Mouse (Mus musculus) kidney, adult 10 weeks (tissue): ENCODE measurements around the gene Sdf2l1. TPM values are rescaled to one million over a fixed set of nuclear protein-coding genes. Genes with fewer than 3 reads are reported as not detected.

ENCODE experiments used
- polyA plus RNA-seq: library from polyadenylated mRNA; stranded (reverse); fragments of 350-450 nt; fragmentation: Illumina TruSeq; extraction: RNeasy Lipid Tissue Mini Kit (QIAGEN cat#74804); gene quantifications from one replicate; pipeline ENCODE4 v1.2.3, GENCODE M21; 2014; ENCODE audit warnings: low read depth, low replicate concordance

The Sdf2l1 gene
- polyA plus RNA-seq, result 9.1 TPM

DNA sequence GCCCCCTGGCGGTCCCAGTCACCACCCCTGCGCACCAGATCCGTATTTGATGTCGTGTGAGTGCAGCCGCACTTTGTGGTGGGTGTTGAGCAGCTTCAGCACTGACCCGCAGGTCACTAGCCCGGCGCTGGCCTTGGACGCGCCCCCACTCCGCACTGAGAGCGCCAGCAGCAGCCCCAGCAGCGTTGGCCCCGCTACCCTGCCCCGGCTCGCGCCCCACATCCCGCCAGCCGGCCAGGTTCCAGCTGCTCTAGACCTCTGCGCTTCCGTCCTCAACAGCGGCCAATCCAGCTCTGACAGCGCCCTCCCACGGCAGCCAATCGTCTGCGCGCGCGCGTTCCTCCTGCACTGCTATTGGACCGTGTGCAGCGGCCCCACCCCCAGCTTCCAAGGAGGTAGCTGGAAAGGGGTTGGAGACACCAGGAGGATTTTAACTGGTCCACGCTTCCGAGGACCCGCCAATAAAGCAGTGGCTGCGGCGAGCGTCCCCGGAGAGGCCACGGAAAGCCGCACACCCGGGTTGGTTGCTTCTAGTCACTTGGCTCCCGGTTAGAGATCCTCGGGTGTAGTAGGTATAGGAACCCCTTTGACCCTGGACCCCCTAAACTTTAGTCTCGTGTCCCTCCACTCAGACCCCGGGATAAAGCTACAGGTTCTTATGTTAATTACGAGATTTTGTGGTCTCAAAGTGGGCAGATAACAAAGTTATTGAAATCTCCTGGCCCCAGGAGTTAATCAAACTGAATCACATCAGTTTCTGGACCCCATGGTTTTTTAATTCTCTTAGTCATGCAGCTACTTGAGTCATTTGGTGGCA is at the start of gene Sdf2l1:
Gene Sdf2l1 (minus strand): TSS at position 295 of the 817 bp plus-strand sequence.

DNA sequence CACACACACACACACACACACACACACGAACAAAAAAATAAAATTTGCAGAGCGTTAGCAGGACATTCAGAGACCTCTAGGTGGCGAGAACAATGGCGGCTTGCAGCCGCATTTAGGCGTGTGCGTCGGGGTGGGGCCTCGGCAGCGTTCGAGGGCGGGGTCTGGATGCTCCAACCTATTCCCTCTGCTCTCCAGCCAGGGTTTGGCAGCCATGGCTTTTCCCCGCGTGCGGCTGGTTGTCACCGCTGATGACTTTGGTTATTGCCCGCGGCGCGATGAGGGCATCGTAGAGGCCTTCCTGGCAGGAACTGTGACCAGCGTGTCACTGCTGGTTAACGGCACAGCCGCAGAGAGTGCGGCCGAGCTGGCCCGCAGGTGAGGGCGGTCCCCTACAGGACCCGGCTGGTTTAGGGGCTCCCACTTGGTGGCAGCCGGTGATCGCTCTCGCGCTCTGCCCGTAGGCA is 14.6 kb upstream of the Sdf2l1 start, which contains the start of gene Ccdc116:
Gene Ccdc116 (minus strand): TSS at position 458 of the 464 bp plus-strand sequence.

DNA sequence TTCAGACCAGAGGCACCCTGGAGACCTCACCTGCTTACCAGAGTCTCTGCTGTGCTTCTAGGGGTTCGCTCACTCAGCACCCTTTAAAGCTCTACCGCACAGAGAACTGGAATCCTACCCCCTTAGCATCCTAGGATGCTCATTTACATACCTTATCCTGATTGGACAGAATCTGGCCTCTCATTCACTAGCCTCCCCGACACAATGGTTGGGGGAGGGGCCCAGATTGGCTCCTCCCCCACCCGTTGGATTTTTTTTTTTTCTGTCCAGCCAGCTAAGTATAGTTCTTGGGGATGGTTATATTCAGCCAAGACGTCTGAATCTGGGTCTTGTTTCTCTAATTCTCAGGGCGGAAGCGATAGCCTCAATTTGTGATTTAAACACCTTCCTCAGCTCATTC is 12.2 kb upstream of the Sdf2l1 start, which contains the start of gene Ydjc:
Gene Ydjc (plus strand): TSS at position 283 of the 400 bp plus-strand sequence.

DNA sequence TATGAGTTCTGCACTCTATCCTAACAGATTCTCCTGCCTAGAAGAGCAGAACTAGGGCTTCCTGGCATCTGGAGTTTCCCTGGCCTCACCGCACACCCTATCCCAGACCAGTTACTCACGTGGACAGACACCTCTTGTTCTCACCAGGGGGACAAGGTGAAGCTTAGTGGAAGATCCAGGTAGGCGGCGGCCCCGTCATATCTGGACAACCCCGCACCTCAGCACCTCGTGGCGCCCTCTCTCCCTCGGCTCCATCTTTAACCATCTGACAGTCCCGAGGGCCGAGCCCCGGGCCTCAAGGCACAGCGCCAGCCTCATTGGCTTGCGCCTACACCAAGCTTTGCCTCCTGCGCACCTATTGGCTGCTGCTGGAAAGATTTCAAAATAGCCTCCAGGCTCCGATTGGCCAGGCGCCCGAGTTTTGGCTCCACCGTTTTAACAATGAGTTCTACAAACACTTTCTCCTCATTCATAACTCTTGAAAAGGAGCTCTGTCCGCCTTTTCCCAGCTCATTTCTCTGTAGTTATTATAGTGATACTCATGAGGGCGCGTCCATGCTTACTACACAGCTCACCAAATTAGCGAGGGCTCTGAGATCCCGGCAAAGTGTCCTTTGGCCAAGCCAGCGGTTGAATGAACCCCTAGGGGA is 7.2 kb downstream of the Sdf2l1 start, which contains the start of gene 2610318N02Rik:
Gene 2610318N02Rik (minus strand): TSS at position 297 of the 650 bp plus-strand sequence.

DNA sequence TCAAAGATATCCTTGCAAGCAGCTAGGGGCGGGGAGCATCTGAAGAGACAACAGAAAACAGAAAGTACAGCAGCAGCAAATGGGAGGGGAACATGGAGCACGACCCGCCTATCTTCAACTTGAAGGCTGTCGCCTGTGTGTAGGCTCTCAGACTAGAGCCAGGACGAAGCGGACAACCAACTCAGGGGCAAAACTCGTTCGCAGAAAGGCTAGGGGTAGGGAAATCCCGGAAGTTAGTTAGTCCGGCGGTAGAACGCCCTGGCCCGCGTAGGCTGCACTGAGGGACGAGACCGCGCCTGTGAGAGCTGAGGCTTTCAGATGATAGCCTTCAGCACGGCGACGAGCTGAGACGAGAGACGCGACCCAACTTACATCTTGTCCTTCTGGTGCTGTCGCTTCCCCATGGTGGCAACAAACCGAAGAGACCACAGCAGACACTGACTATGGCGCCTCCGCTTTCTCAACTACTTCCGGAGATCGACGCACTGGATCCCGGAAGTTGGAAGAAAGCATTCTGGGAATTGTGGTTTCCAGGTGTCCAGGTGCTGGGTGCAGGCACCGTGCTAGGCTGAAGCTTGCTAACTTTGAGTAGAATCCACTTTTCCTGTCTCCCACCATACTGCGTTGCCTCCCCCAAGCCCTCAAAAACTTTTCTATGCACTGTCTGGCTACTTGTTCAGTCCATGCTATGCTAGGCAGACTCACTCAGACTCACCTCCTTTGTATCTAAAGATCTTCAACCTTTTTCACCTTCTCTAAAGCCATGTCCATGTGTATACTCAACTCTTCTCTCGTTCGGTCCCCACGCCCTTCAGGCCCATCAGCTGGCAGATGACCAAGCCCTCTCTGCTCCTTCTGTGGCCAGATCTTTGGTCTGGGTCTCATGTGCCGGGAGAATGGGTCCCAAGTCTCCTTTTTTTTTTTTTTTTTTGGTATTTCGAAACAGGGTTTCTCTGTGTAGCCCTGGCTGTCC is 21.1 kb downstream of the Sdf2l1 start, which contains the start of gene Ppil2:
Gene Ppil2 (minus strand): TSS at position 487 of the 973 bp plus-strand sequence.

Other genes starting within 250 kb of the Sdf2l1 start
- 6.0 TPM for gene Ppm1f, start 235.9 kb downstream of the Sdf2l1 start, polyA plus RNA-seq
- gene Mapk1, start 149.0 kb downstream of the Sdf2l1 start, polyA plus RNA-seq, result 232 TPM
- gene Ypel1, start 62.7 kb downstream of the Sdf2l1 start, polyA plus RNA-seq, result 0.85 TPM
- 64.4 TPM for gene Ppil2, start 21.1 kb downstream of the Sdf2l1 start, polyA plus RNA-seq
- gene 2610318N02Rik, start 7.2 kb downstream of the Sdf2l1 start, polyA plus RNA-seq, result not detected
- gene Ydjc, start 12.2 kb upstream of the Sdf2l1 start, polyA plus RNA-seq, result not detected
- not detected for gene Ccdc116, start 14.8 kb upstream of the Sdf2l1 start, polyA plus RNA-seq
- 157 TPM for gene Ube2l3, start 70.3 kb upstream of the Sdf2l1 start, polyA plus RNA-seq
- gene Rimbp3, start 76.2 kb upstream of the Sdf2l1 start, polyA plus RNA-seq, result not detected
- gene Hic2, start 101.2 kb upstream of the Sdf2l1 start, polyA plus RNA-seq, result 0.44 TPM
- gene Tmem191c, start 143.7 kb upstream of the Sdf2l1 start, polyA plus RNA-seq, result not detected
- gene Serpind1, start 199.0 kb upstream of the Sdf2l1 start, polyA plus RNA-seq, result 1.4 TPM